Mouse (Mus musculus): ENCODE measurements around the gene Otop2. TPM values are rescaled to one million over a fixed set of nuclear protein-coding genes. Genes with fewer than 3 reads are reported as not detected.

Otop2 gene
- total and polyA plus RNA-seq, 2 experiments from 2014 or later = 0.13 TPM; not detected in 1

DNA sequence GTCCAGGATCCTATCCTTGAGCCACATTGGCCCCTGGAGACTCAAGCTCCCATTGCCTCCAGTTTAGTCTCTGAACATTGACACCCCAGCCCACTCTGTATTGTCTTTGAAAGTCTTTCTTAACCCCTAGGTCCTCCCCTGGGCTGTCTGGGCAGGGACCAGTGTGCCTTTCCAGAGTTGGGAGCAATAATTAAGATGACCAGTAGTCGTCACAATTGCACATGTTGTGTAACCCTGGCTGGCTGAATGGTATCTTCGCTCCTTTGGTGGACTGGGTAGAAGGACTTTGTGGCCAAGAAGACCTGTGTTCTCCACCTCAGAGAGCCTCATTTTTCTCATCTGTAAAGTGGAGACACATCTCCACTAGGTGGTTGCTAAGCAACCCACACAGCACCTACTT, 7.3 kb downstream of the Otop2 start:
- Histone ChIP-seq H3K27ac (ENCODE audit: low read depth, low read length) (no peak overlapping the region), H3K4me1 (ENCODE audit: insufficient read depth) (no peaks in the 10 kb centered on the region), H3K9ac (no peak overlapping the region), H3K36me3 (ENCODE audit: insufficient read depth) (no peaks in the 10 kb centered on the region), H3K27me3 (ENCODE audit: insufficient read depth, low read length) (peaks cover 48% of the 10 kb centered on the region), H3K9me3 (ENCODE audit: low read length) (no peaks in the 10 kb centered on the region), H3K4me2 (ENCODE audit: low read depth) (no peak overlapping the region), H3K4me3 (ENCODE audit: low read depth, low read length) (no peak overlapping the region)
- ATAC-seq (no peak), DNase-seq (no peak)
- peak; percentile 24; the same call in 1 of the 2 replicates for TF ChIP-seq CTCF (IDR thresholded peaks at IDR 0.05; ENCODE audit: low read depth)
- 41% methylated on average over 2 of the region's 2 CpGs for WGBS

DNA sequence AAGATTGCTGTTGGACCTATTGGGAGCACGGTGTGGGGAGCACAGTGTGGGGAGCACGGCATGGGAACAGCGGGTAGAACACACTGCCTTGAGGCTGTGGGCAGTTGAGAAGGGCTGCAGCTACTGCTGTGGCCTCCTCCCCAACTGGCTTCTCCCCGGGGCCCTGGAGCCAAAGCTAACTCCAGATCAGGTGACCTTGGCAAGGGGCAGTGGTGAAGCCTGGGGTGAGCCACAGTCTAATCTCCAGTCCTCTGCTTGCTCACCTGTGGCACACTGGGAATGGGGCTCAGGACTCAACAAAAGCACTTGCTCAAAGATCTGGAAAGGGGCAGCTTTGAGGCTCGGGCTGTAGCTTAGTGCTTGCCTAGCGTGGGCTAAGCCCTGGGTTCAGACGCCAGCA, 10.2 kb downstream of the Otop2 start:
- no peak overlapping the region for H3K4me3 ChIP-seq (ENCODE audit: low read depth, low read length)
- no peak overlapping the region for H3K27ac ChIP-seq (ENCODE audit: low read depth, low read length)
- no peak for TF ChIP-seq CTCF (IDR thresholded peaks at IDR 0.05; ENCODE audit: low read depth)
- DNase-seq (no peak), ATAC-seq (no peak)
- H3K36me3 ChIP-seq (ENCODE audit: insufficient read depth) = no peaks in the 10 kb centered on the region
- H3K9me3 ChIP-seq (ENCODE audit: low read length) = no peaks in the 10 kb centered on the region
- H3K27me3 ChIP-seq (ENCODE audit: insufficient read depth, low read length) = peaks cover 74% of the 10 kb centered on the region
- no peak overlapping the region for H3K4me2 ChIP-seq (ENCODE audit: low read depth)
- H3K9ac ChIP-seq = no peak overlapping the region
- no peaks in the 10 kb centered on the region for H3K4me1 ChIP-seq (ENCODE audit: insufficient read depth)
- WGBS = 48% methylated on average over 7 of the region's 7 CpGs

GRCm38 (mm10) chr11:115318245-115319027, 11.5 kb downstream of the Otop2 start:
- H3K9me3 ChIP-seq (ENCODE audit: low read length) = no peaks in the 10 kb centered on the region
- H3K27ac ChIP-seq (ENCODE audit: low read depth, low read length) = no peak overlapping the region
- ATAC-seq = no peak
- TF ChIP-seq CTCF (IDR thresholded peaks at IDR 0.05; ENCODE audit: low read depth) = no peak
- WGBS = 3% methylated on average over 63 of the region's 63 CpGs
- H3K4me1 ChIP-seq (ENCODE audit: insufficient read depth) = no peaks in the 10 kb centered on the region
- no peak overlapping the region; the same call in 1 of the 2 replicates for H3K4me3 ChIP-seq (ENCODE audit: low read depth, low read length)
- H3K36me3 ChIP-seq (ENCODE audit: insufficient read depth) = no peaks in the 10 kb centered on the region
- H3K4me2 ChIP-seq (ENCODE audit: low read depth) = no peak overlapping the region
- peaks cover 86% of the 10 kb centered on the region for H3K27me3 ChIP-seq (ENCODE audit: insufficient read depth, low read length)
- peak; percentile 24 for DNase-seq
- no peak overlapping the region for H3K9ac ChIP-seq

DNA sequence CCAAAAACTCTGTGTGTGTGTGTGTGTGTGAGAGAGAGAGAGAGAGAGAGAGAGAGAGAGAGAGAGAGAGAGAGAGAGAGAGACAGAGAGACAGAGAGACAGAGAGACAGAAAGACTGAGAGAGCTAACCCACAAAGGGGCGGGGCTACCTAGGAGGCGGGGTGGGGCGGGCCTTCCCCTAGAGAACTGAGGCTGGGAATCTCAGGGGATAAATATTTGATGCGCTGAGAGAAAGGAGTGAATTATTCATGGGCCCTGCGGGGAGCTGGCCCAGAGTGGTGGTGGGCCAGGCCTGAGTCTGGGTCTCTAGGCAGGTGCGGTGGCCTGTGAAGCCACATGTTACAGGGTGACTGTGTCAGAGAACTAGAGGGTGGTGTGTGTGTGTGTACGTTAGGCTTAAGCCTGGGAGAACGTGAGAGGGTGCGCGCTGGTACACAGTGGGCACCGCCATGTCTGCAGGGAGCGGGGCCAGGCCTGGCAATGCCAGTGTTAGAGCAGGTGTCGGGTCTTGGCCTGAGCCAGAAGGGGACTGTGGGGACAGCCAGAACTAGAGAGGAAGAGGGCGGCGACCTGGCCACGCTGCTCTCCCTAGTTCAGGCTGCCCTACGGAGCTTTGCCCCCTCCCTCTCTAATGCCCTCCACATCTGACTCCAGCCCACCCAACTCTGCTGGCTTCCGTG, 12.9 kb downstream of the Otop2 start:
- 14% methylated on average over 18 of the region's 18 CpGs for WGBS
- no peak for TF ChIP-seq CTCF (IDR thresholded peaks at IDR 0.05; ENCODE audit: low read depth)
- DNase-seq = no peak

GRCm38 (mm10) chr11:115321906-115322693, 15.1 kb downstream of the Otop2 start, which contains the start of gene Ush1g:
Gene Ush1g, minus strand, starts transcription at chr11:115322041.
- peak within 1 kb of the TSS; percentile 14; the same call in 1 of the 2 replicates for H3K4me3 ChIP-seq (ENCODE audit: low read depth, low read length)
- no peaks in the 10 kb centered on the region for H3K9me3 ChIP-seq (ENCODE audit: low read length)
- H3K9ac ChIP-seq = no peak within 1 kb of the TSS
- ATAC-seq (peak; percentile 71), DNase-seq (peak; percentile 76)
- WGBS = 4% methylated on average over 35 of the region's 35 CpGs
- no peaks in the 10 kb centered on the region for H3K4me1 ChIP-seq (ENCODE audit: insufficient read depth)
- peak within 1 kb of the TSS; percentile 14 for H3K4me2 ChIP-seq (ENCODE audit: low read depth)
- H3K36me3 ChIP-seq (ENCODE audit: insufficient read depth) = no peaks in the 10 kb centered on the region
- peaks cover 71% of the 10 kb centered on the region for H3K27me3 ChIP-seq (ENCODE audit: insufficient read depth, low read length)
- TF ChIP-seq CTCF (IDR thresholded peaks at IDR 0.05; ENCODE audit: low read depth) = peak; percentile 96
- H3K27ac ChIP-seq (ENCODE audit: low read depth, low read length) = no peak within 1 kb of the TSS

More for the DNA sequence above, 12.9 kb downstream of the Otop2 start:
- ATAC-seq = no peak
- peaks cover 91% of the 10 kb centered on the region for H3K27me3 ChIP-seq (ENCODE audit: insufficient read depth, low read length)
- no peak overlapping the region for H3K4me2 ChIP-seq (ENCODE audit: low read depth)
- no peak overlapping the region for H3K27ac ChIP-seq (ENCODE audit: low read depth, low read length)
- no peaks in the 10 kb centered on the region for H3K4me1 ChIP-seq (ENCODE audit: insufficient read depth)
- H3K4me3 ChIP-seq (ENCODE audit: low read depth, low read length) = no peak overlapping the region
- no peak overlapping the region for H3K9ac ChIP-seq
- H3K36me3 ChIP-seq (ENCODE audit: insufficient read depth) = no peaks in the 10 kb centered on the region
- no peaks in the 10 kb centered on the region for H3K9me3 ChIP-seq (ENCODE audit: low read length)

GRCm38 (mm10) chr11:115323354-115323753, 16.4 kb downstream of the Otop2 start:
- no peak overlapping the region for H3K4me2 ChIP-seq (ENCODE audit: low read depth)
- no peak for DNase-seq

More at GRCm38 (mm10) chr11:115323354-115323753, 16.4 kb downstream of the Otop2 start:
- no peak for TF ChIP-seq CTCF (IDR thresholded peaks at IDR 0.05; ENCODE audit: low read depth)
- no peak overlapping the region for H3K27ac ChIP-seq (ENCODE audit: low read depth, low read length)
- no peaks in the 10 kb centered on the region for H3K9me3 ChIP-seq (ENCODE audit: low read length)
- H3K27me3 ChIP-seq (ENCODE audit: insufficient read depth, low read length) = peaks cover 58% of the 10 kb centered on the region
- H3K36me3 ChIP-seq (ENCODE audit: insufficient read depth) = no peaks in the 10 kb centered on the region
- WGBS = 22% methylated on average over 32 of the region's 32 CpGs
- no peak overlapping the region for H3K9ac ChIP-seq
- no peak overlapping the region for H3K4me3 ChIP-seq (ENCODE audit: low read depth, low read length)
- ATAC-seq = no peak
- no peaks in the 10 kb centered on the region for H3K4me1 ChIP-seq (ENCODE audit: insufficient read depth)
